In the genomic region with DNA sequence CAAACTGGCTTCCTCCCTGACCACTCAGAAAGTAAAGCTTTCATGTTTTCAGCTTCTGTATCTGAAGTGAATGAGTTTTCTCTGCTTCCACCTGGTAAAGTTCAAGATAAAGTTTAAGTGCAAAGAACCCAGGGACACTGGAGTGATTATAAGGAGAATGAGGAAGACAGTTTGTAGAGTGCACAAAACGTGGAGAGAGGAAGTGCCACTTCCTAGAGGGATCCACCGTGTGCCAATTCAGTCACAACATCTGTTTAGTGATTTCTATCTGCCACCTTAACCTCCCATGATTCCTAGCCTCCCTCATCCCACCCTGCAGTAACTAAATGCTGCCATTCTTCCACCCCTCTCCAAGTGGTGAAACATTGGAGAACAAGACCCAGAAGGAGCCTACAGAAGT, we compare ENCODE assay signal across 36 mouse cellular contexts. TPM values are rescaled to one million over a fixed set of nuclear protein-coding genes. Genes with fewer than 3 reads are reported as not detected.
"Had no signal": no experiment of that assay in that cellular context is flagged by ENCODE, and none has a peak within 500 bp of the region (broad histone marks: within the 10 kb centered on the region; RNA-seq: fewer than 3 reads in every experiment).

No protein-coding gene starts in this region.

- H3K27me3 ChIP-seq: heart, embryonic 12.5 days; hindbrain, embryonic 12.5 days; intestine, embryonic 15.5 days; limb, embryonic 13.5 days; liver, embryonic 13.5 days had no signal

- H3K4me3 ChIP-seq: heart, adult 2 months; heart, embryonic 12.5 days; hindbrain, embryonic 10.5 days; hindbrain, embryonic 12.5 days; intestine, embryonic 15.5 days; layer of hippocampus, adult 2 months; left cerebral cortex, adult 2 months; limb, embryonic 13.5 days; liver, embryonic 13.5 days had no signal

- H3K27ac ChIP-seq: heart, adult 2 months; hindbrain, embryonic 10.5 days; hindbrain, embryonic 12.5 days; hindbrain, embryonic 14.5 days; intestine, embryonic 15.5 days; layer of hippocampus, adult 2 months; left cerebral cortex, adult 2 months; limb, embryonic 13.5 days; liver, embryonic 13.5 days had no signal

- H3K9ac ChIP-seq: heart, embryonic 12.5 days; hindbrain, embryonic 12.5 days; hindbrain, embryonic 14.5 days; intestine, embryonic 15.5 days; limb, embryonic 13.5 days; liver, embryonic 13.5 days had no signal

- H3K4me2 ChIP-seq: heart, embryonic 12.5 days; hindbrain, embryonic 12.5 days; hindbrain, embryonic 14.5 days; intestine, embryonic 15.5 days; limb, embryonic 13.5 days; liver, embryonic 11.5 days; liver, embryonic 13.5 days had no signal

- H3K4me1 ChIP-seq: heart, embryonic 12.5 days; hindbrain, embryonic 10.5 days; hindbrain, embryonic 12.5 days; intestine, embryonic 15.5 days; limb, embryonic 13.5 days; liver, embryonic 13.5 days had no signal

- H3K9me3 ChIP-seq: heart, embryonic 12.5 days; intestine, embryonic 15.5 days; limb, embryonic 13.5 days; liver, embryonic 13.5 days had no signal

- ATAC-seq: hindbrain, embryonic 16.5 days; inflammation-experienced regulatory T-cells, adult 6 months; intestine, embryonic 15.5 days; intestine, postnatal 0 days had no signal

- DNase-seq: gastrocnemius, postnatal 14 days; gastrocnemius, postnatal 36 days; heart, adult 2 months; heart, postnatal 10 days; heart, postnatal 4 days; kidney, adult 18-20 months; kidney, adult 8-10 months; kidney, postnatal 10 days; kidney, postnatal 25 days; kidney, postnatal 4 days; liver; liver, embryonic 13.5 days had no signal

- H3K36me3 ChIP-seq: heart, embryonic 12.5 days; hindbrain, embryonic 10.5 days; hindbrain, embryonic 12.5 days; intestine, embryonic 15.5 days; limb, embryonic 13.5 days; liver, embryonic 13.5 days had no signal

RNA-seq across cellular contexts. Expression of a gene that starts 0.8 kb away (rescaled TPM):
- total RNA-seq: gastrocnemius, adult 18-20 months; gastrocnemius, adult 8-10 months; gastrocnemius, postnatal 14 days; gastrocnemius, postnatal 36 days; heart, adult 2 months; heart, postnatal 10 days; heart, postnatal 25 days; heart, postnatal 4 days; layer of hippocampus, adult 2 months; layer of hippocampus, postnatal 10 days; layer of hippocampus, postnatal 25 days; left cerebral cortex, adult 2 months; left cerebral cortex, postnatal 14 days; left cerebral cortex, postnatal 36 days had no signal
- polyA plus RNA-seq: gonadal fat pad, adult 2 months; heart, adult 2 months; heart, embryonic 12.5 days; heart, embryonic 14.5 days; heart, embryonic 16.5 days; hindbrain, embryonic 10.5 days; hindbrain, embryonic 12.5 days; hindbrain, embryonic 14.5 days; hindbrain, embryonic 16.5 days; inflammation-experienced regulatory T-cells, adult 6 months; kidney, embryonic 14.5 days; limb, embryonic 11.5 days; liver, embryonic 11.5 days; liver, embryonic 13.5 days had no signal
